Mouse (Mus musculus) ES-E14 (cell line): ENCODE results near the gene Elfn2.

Experiments used
- CHD2 ChIP-seq: IDR thresholded peaks from 2 replicates; pipeline ENCODE4 v1.6.1; 2014; ENCODE audit warnings: mild to moderate bottlenecking, low read depth, low read length, inconsistent platforms
- HCFC1 ChIP-seq: IDR thresholded peaks from 2 replicates; pipeline ENCODE4 v1.6.1; 2012; ENCODE audit warnings: low read length, inconsistent platforms, borderline replicate concordance; ENCODE audit not compliant: insufficient read depth
- ZNF384 ChIP-seq: IDR thresholded peaks from 2 replicates; pipeline ENCODE4 v1.6.1; 2012; ENCODE audit warnings: low read depth, low read length, inconsistent platforms

GRCm38 (mm10) chr15:78752991-78753390, 34.4 kb upstream of the Elfn2 start:
- TF ChIP-seq CHD2, result no peak
- TF ChIP-seq HCFC1, result no peak
- TF ChIP-seq ZNF384, result no peak
